Mouse (Mus musculus) hindbrain, embryonic 16.5 days (tissue): ENCODE measurements around the gene Aqp9. TPM values are rescaled to one million over a fixed set of nuclear protein-coding genes. Genes with fewer than 3 reads are reported as not detected.

Source experiments
- ATAC-seq: fragments of 200-750 bp; cut with Nextera tagmentation; 2 replicates; pipeline ENCODE4 v1.8.0; 2017; ENCODE audit warnings: moderate TSS enrichment, moderate library complexity
- H3K27ac ChIP-seq: fragments of 300-500 bp; sonication (generic); 2 replicates; pipeline ENCODE4 v1.5.1; 2014; ENCODE audit warnings: low read depth, mild to moderate bottlenecking, control low read depth, low read length, moderate library complexity
- H3K27me3 ChIP-seq: fragments of 300-500 bp; sonication (generic); replicated peaks from 2 replicates; pipeline ENCODE4 v1.6.1; 2014; ENCODE audit warnings: low read length; ENCODE audit not compliant: control insufficient read depth, insufficient read depth
- H3K36me3 ChIP-seq: fragments of 300-500 bp; sonication (generic); 2 replicates; pipeline ENCODE4 v1.6.1; 2014; ENCODE audit warnings: mild to moderate bottlenecking, low read length, moderate library complexity, mixed read lengths; ENCODE audit not compliant: control insufficient read depth, insufficient read depth
- H3K4me1 ChIP-seq: fragments of 300-500 bp; sonication (generic); 2 replicates; pipeline ENCODE4 v1.6.1; 2014; ENCODE audit warnings: low read depth, low read length; ENCODE audit not compliant: control insufficient read depth, insufficient read depth
- H3K4me2 ChIP-seq: fragments of 300-500 bp; sonication (generic); 2 replicates; pipeline ENCODE4 v1.6.1; 2014; ENCODE audit warnings: mild to moderate bottlenecking, low read length, control low read depth, moderate library complexity
- H3K4me3 ChIP-seq: fragments of 300-500 bp; sonication (generic); 2 replicates; pipeline ENCODE4 v1.5.1; 2014; ENCODE audit warnings: mild to moderate bottlenecking, low read length, control low read depth, moderate library complexity
- H3K9ac ChIP-seq: fragments of 300-500 bp; sonication (generic); 2 replicates; pipeline ENCODE4 v1.6.1; 2014; ENCODE audit warnings: low read depth, mild to moderate bottlenecking, control low read depth, low read length, moderate library complexity
- H3K9me3 ChIP-seq: fragments of 300-500 bp; sonication (generic); 2 replicates; pipeline ENCODE4 v1.6.1; 2014; ENCODE audit warnings: mild to moderate bottlenecking, low read length, moderate library complexity; ENCODE audit not compliant: control insufficient read depth
- WGBS: fragments of 180-500 bp; shearing (Covaris S2); extraction: QIAGEN DNeasy Blood & Tissue Kit; methylation state at CpG from one replicate; pipeline ENCODE4 v1.1.7; 2014; 5-methylcytosine and 5-hydroxymethylcytosine counted together
- polyA plus RNA-seq: library from polyadenylated mRNA; unstranded; fragments of >200 nt; fragmentation: Nextera tagmentation; extraction: Ambion mirVana; gene quantifications from 2 replicates; pipeline ENCODE4 v1.2.1, GENCODE M21; 2015

The Aqp9 gene
- 1.3 and 1.9 TPM in 2 replicates for polyA plus RNA-seq

- H3K4me3 ChIP-seq, result no peak within 1 kb of the TSS
- H3K9ac ChIP-seq, result no peak within 1 kb of the TSS
- no peaks in the 10 kb centered on the region for H3K36me3 ChIP-seq
- H3K4me1 ChIP-seq, result no peaks in the 10 kb centered on the region
- 43% methylated on average over 12 of the region's 12 CpGs for WGBS
- peak within 1 kb of the TSS; percentile 3; the same call in 1 of the 2 replicates for H3K4me2 ChIP-seq
- H3K27ac ChIP-seq, result peak within 1 kb of the TSS; percentile 67
- H3K27me3 ChIP-seq, result no peaks in the 10 kb centered on the region
- H3K9me3 ChIP-seq, result no peaks in the 10 kb centered on the region
- no peak; the same call in 1 of the 2 replicates for ATAC-seq
Observed at GRCm38 (mm10) chr9:71168511-71168910, at the start of gene Aqp9. TSS of gene Aqp9 (minus strand) at chr9:71168682.

GRCm38 (mm10) chr9:71217793-71218095 lies 49.3 kb upstream of the Aqp9 start:
- H3K4me1 ChIP-seq, result peaks cover 13% of the 10 kb centered on the region
- no peak overlapping the region for H3K4me3 ChIP-seq
- no peak overlapping the region for H3K27ac ChIP-seq
- ATAC-seq, result no peak
- WGBS, result 17% methylated on average over 5 of the region's 5 CpGs
- H3K4me2 ChIP-seq, result no peak overlapping the region
- H3K9ac ChIP-seq, result no peak overlapping the region
- H3K36me3 ChIP-seq, result no peaks in the 10 kb centered on the region
- H3K27me3 ChIP-seq, result peaks cover 35% of the 10 kb centered on the region
- 0 out of 2 replicates have a peak, but pooled peaks cover 3% of the 10 kb centered on the region for H3K9me3 ChIP-seq

- H3K27me3 ChIP-seq, result peaks cover 36% of the 10 kb centered on the region
- no peaks in the 10 kb centered on the region for H3K36me3 ChIP-seq
- H3K9me3 ChIP-seq, result 0 out of 2 replicates have a peak, but pooled peaks cover 3% of the 10 kb centered on the region
- H3K27ac ChIP-seq, result no peak overlapping the region
- no peak overlapping the region for H3K9ac ChIP-seq
- H3K4me2 ChIP-seq, result no peak overlapping the region
- no peak for ATAC-seq
- WGBS, result 3% methylated on average over 20 of the region's 20 CpGs
- no peak overlapping the region for H3K4me3 ChIP-seq
- peaks cover 13% of the 10 kb centered on the region for H3K4me1 ChIP-seq
Observed at GRCm38 (mm10) chr9:71216996-71217792, 48.7 kb upstream of the Aqp9 start.

DNA sequence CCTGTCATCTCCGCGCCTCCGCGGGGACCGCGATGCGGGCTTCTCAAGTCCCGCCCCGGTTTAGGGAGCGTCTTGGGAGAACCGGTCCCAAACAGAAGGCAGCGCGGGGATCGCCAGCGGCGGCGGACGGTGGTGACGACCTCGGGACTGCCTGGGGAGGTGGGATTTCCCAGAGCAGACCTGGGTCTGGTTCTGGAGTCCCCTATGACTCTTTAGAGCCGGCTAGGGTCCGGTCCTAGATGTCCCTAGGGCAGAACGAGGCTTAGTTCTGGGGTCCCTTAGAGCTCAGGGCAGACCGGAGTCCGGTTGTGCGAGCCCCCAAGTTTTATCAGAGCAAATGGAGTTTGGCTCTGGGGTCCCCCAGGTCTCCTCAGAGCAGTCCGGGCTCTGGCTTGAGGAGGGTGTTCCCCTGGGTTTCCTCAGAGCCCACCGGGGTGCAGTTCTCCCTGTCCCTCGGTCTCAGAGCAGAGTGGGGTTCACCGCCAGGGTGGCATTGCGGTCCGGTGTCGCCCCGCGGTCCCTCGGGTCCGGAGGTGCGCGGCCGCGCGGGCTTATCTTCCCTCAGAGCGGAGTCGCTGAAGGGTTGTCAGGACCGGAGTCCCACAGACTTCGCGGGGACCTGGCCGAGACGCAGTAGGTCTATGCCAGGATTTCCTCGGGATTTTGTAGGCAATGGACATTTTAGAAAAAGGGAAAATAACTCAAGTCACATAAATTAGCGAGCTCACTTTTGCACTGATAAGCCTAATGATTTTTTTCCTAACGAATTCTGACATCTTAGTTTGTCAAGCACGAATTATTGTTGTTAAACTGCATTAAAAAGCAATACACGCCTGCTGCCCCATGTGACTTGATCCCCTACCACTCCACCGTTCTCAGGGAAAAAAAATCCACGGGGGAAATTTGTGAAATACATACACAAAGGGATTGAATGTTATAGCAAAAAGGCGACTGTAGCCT lies 47.8 kb upstream of the Aqp9 start:
- Histone ChIP-seq H3K4me3 (peak overlapping the region; percentile 43), H3K4me1 (peaks cover 13% of the 10 kb centered on the region), H3K9ac (peak overlapping the region; percentile 35; the same call in 1 of the 2 replicates), H3K27me3 (peaks cover 37% of the 10 kb centered on the region), H3K27ac (no peak overlapping the region), H3K36me3 (no peaks in the 10 kb centered on the region), H3K4me2 (peak overlapping the region; percentile 64), H3K9me3 (0 out of 2 replicates have a peak, but pooled peaks cover 3% of the 10 kb centered on the region)
- under 1% methylated on average over 54 of the region's 57 CpGs for WGBS
- ATAC-seq, result peak; percentile 27; the same call in 1 of the 2 replicates

GRCm38 (mm10) chr9:71215248-71216035 lies 47.0 kb upstream of the Aqp9 start, which contains the start of gene Aldh1a2:
TSS of gene Aldh1a2 (plus strand) at chr9:71215789.
- H3K36me3 ChIP-seq, result no peaks in the 10 kb centered on the region
- WGBS, result under 1% methylated on average over 53 of the region's 97 CpGs
- ATAC-seq, result peak; percentile 65
- H3K4me3 ChIP-seq, result peak within 1 kb of the TSS; percentile 43
- H3K4me2 ChIP-seq, result peak within 1 kb of the TSS; percentile 64
- H3K27ac ChIP-seq, result no peak within 1 kb of the TSS
- H3K27me3 ChIP-seq, result peaks cover 39% of the 10 kb centered on the region
- H3K9me3 ChIP-seq, result 0 out of 2 replicates have a peak, but pooled peaks cover 3% of the 10 kb centered on the region
- peaks cover 13% of the 10 kb centered on the region for H3K4me1 ChIP-seq
- peak within 1 kb of the TSS; percentile 35 for H3K9ac ChIP-seq

DNA sequence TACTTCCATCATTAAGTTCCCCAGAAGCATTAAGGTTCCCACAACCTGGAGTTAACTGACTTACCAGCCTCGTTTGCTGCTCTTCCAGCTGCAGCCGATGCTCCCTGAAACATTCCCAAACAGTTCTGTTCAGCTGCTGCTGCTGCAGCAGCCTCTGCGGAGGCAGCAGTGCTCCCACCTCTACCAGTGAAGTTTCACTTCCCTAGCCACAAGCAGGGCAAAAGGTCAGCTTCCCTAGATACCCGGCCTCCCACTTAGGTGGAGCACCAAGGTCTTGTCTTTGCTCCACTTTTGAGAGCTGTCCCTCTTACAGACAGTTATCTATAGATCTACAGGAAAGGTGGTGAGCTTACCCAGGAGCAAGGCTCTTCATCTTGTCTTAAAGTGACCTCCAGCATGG lies 45.2 kb upstream of the Aqp9 start:
- Histone ChIP-seq H3K27ac (no peak overlapping the region), H3K4me2 (no peak overlapping the region), H3K9me3 (0 out of 2 replicates have a peak, but pooled peaks cover 3% of the 10 kb centered on the region), H3K4me3 (no peak overlapping the region), H3K9ac (no peak overlapping the region), H3K4me1 (peaks cover 13% of the 10 kb centered on the region), H3K27me3 (peaks cover 35% of the 10 kb centered on the region), H3K36me3 (no peaks in the 10 kb centered on the region)
- ATAC-seq, result no peak
- 34% methylated on average over 4 of the region's 4 CpGs for WGBS

GRCm38 (mm10) chr9:71210870-71211269 lies 42.4 kb upstream of the Aqp9 start:
- Histone ChIP-seq H3K4me3 (no peak overlapping the region), H3K9me3 (0 out of 2 replicates have a peak, but pooled peaks cover 3% of the 10 kb centered on the region), H3K27me3 (peaks cover 31% of the 10 kb centered on the region), H3K9ac (no peak overlapping the region), H3K4me2 (no peak overlapping the region), H3K4me1 (peaks cover 7% of the 10 kb centered on the region), H3K27ac (no peak overlapping the region), H3K36me3 (no peaks in the 10 kb centered on the region)
- ATAC-seq, result no peak
- WGBS, result 7% methylated on average over 2 of the region's 2 CpGs

DNA sequence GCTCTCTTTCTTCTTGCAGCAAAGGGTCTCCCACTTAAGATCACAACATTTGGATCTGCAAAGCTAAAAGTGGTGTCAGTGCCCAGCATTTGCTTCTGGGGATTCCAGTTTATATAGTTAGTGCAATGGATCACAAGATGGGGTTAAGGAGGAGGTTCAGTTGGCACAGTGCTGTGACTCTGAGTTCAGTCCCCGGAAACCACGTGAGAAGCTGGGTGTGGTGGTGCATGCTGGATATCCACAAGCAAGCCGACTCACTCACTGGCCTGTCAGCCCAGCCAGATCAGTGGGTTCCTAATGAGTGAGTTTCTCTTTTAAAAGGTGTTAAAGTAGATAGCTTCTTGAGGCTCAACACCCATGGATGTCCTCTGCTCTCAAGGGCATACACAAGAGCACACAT lies 40.8 kb upstream of the Aqp9 start:
- H3K27ac ChIP-seq, result no peak overlapping the region
- H3K9ac ChIP-seq, result no peak overlapping the region
- H3K4me2 ChIP-seq, result no peak overlapping the region
- H3K4me3 ChIP-seq, result no peak overlapping the region
- 63% methylated on average over 3 of the region's 3 CpGs for WGBS
- no peak for ATAC-seq
- H3K27me3 ChIP-seq, result peaks cover 16% of the 10 kb centered on the region
- H3K36me3 ChIP-seq, result no peaks in the 10 kb centered on the region
- H3K4me1 ChIP-seq, result no peaks in the 10 kb centered on the region
- H3K9me3 ChIP-seq, result no peaks in the 10 kb centered on the region
